Mouse (Mus musculus) spleen, adult 12 weeks (tissue): ENCODE measurements at regions not wholly inside any gene's neighbourhood (a gene's known extent, or its start where the extent isn't known, plus 50 kb on each side); places are given as distances from the start of the nearest gene placed in this dataset.

ENCODE experiments used
- DNase-seq: peaks from one replicate; pipeline ENCODE4 v3.0.0; 2022; ENCODE audit warnings: low spot score

GRCm38 (mm10) chr17:45240963-45241543 lies 192.5 kb downstream of the Cdc5l start:
- no peak for DNase-seq

GRCm38 (mm10) chr17:45240545-45240944 lies 193.0 kb downstream of the Cdc5l start:
- DNase-seq: no peak

GRCm38 (mm10) chr17:45237246-45237645 lies 196.3 kb downstream of the Cdc5l start:
- DNase-seq: no peak

- no peak for DNase-seq
These were observed 198.1 kb downstream of the Cdc5l start for GRCm38 (mm10) chr17:45235401-45235800.

GRCm38 (mm10) chr17:45232874-45233273 lies 200.7 kb downstream of the Cdc5l start:
- DNase-seq: no peak

GRCm38 (mm10) chr17:45227190-45227589 lies 206.3 kb downstream of the Cdc5l start:
- DNase-seq: no peak

GRCm38 (mm10) chr17:45226486-45226885 lies 207.1 kb downstream of the Cdc5l start:
- no peak for DNase-seq

- DNase-seq: no peak
These were observed 211.9 kb downstream of the Cdc5l start for GRCm38 (mm10) chr17:45221625-45222024.

- no peak for DNase-seq
These were observed 216.4 kb downstream of the Cdc5l start for GRCm38 (mm10) chr17:45217126-45217525.

GRCm38 (mm10) chr17:45215067-45216049 lies 218.2 kb downstream of the Cdc5l start:
- no peak for DNase-seq

- no peak for DNase-seq
These were observed 222.6 kb downstream of the Cdc5l start for GRCm38 (mm10) chr17:45210984-45211383.

- no peak for DNase-seq
These were observed 224.2 kb downstream of the Cdc5l start for GRCm38 (mm10) chr17:45209387-45209663.

GRCm38 (mm10) chr17:45208596-45209386 lies 224.7 kb downstream of the Cdc5l start:
- no peak for DNase-seq

GRCm38 (mm10) chr17:45195779-45196178 lies 237.8 kb downstream of the Cdc5l start:
- DNase-seq: no peak

GRCm38 (mm10) chr17:45194786-45195281 lies 238.7 kb downstream of the Cdc5l start:
- no peak for DNase-seq

- DNase-seq: no peak
These were observed 240.0 kb downstream of the Cdc5l start for GRCm38 (mm10) chr17:45193456-45194025.

- DNase-seq: no peak
These were observed 246.1 kb downstream of the Cdc5l start for GRCm38 (mm10) chr17:45187402-45187801.

GRCm38 (mm10) chr17:45176340-45176739 lies 257.2 kb downstream of the Cdc5l start:
- no peak for DNase-seq

GRCm38 (mm10) chr17:45169257-45169994 lies 264.1 kb downstream of the Cdc5l start:
- DNase-seq: no peak
